Mouse (Mus musculus) E14TG2a.4 (cell line): Measurements from ENCODE around the gene Rbms1.

Experiments
- CTCF ChIP-seq: conservative IDR thresholded peaks from 2 replicates; pipeline ENCODE4 v1.5.1; 2014; ENCODE audit warnings: low read length
- POU5F1 ChIP-seq: IDR thresholded peaks from 2 replicates; pipeline ENCODE4 v1.6.1; 2014; ENCODE audit warnings: low read length, borderline replicate concordance

DNA sequence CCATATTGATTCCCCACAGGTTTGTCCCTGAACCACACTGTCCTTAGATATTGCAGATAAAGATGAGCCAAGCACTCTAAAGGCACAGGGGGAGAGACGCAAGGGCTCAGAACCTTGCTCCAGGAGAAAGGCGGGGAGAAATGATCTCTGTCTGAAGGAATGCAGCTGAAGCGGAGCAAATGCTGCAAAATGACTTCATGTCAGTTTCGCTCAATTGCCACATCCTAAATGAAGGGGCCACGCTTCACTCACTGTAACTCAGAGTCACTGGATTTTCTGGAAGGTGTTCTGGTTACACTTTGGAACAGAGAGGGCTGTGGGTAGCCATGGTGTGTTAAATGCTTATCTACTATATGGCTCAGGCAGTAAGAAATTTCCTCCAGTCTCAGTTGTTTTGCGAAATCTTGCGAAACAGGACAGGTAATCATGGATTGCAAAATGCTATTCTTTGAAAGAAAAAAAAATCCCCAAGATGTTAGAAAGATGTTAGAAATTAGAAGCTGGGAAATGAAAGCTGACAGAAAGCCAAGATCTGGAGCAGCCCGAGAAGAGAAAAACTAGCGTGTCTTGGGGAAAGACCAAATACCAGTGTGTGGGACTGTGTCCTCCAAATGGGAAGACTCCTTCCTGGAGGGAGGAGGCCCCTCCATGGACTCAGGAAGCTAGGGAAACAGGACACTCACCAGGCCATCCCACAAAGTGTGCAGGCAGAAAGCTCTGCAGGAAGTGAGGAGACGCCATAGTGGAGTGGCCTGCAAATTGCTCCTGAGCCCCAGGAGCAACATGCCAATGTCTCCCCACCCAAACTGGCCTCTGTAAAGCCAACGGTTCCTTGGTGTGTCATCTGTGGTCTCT lies 155.4 kb downstream of the Rbms1 start:
- TF ChIP-seq CTCF (no peak), POU5F1 (no peak)
